Mouse (Mus musculus) embryonic facial prominence, embryonic 11.5 days (tissue): ENCODE results near the gene Olfr785. TPM values are rescaled to one million over a fixed set of nuclear protein-coding genes. Genes with fewer than 3 reads are reported as not detected.

Experiments used
- polyA plus RNA-seq: library from polyadenylated mRNA; unstranded; fragments of >200 nt; fragmentation: Nextera tagmentation; extraction: Ambion mirVana; gene quantifications from 2 replicates; pipeline ENCODE4 v1.2.1, GENCODE M21; 2014

The Olfr785 gene
- polyA plus RNA-seq, 1 experiment from 2014 or later = not detected

Other genes starting within 250 kb of the Olfr785 start
- gene Olfr771, start 240.7 kb upstream of the Olfr785 start, polyA plus RNA-seq = not detected in 2 replicates
- gene Olfr772, start 227.5 kb upstream of the Olfr785 start, polyA plus RNA-seq = not detected in 2 replicates
- gene Olfr773, start 218.0 kb upstream of the Olfr785 start, polyA plus RNA-seq = not detected in 2 replicates
- gene Olfr774, start 169.2 kb upstream of the Olfr785 start, polyA plus RNA-seq = not detected in 2 replicates
- gene Olfr775, start 157.0 kb upstream of the Olfr785 start, polyA plus RNA-seq = not detected in 2 replicates
- gene Olfr776, start 146.3 kb upstream of the Olfr785 start, polyA plus RNA-seq = not detected in 2 replicates
- gene Olfr777, start 133.9 kb upstream of the Olfr785 start, polyA plus RNA-seq = not detected in 2 replicates
- not detected in 2 replicates for gene Olfr780, start 87.3 kb upstream of the Olfr785 start, polyA plus RNA-seq
- not detected in 2 replicates for gene Olfr781, start 76.6 kb upstream of the Olfr785 start, polyA plus RNA-seq
- gene Olfr782, start 56.6 kb upstream of the Olfr785 start, polyA plus RNA-seq = not detected in 2 replicates
- gene Olfr784, start 21.3 kb upstream of the Olfr785 start, polyA plus RNA-seq = not detected in 2 replicates
- not detected in 2 replicates for gene Olfr786, start 21.9 kb downstream of the Olfr785 start, polyA plus RNA-seq
- gene Olfr787, start 56.4 kb downstream of the Olfr785 start, polyA plus RNA-seq = not detected in 2 replicates
- gene Olfr788, start 65.6 kb downstream of the Olfr785 start, polyA plus RNA-seq = not detected in 2 replicates
- gene Olfr789, start 79.3 kb downstream of the Olfr785 start, polyA plus RNA-seq = not detected in 2 replicates
- gene Olfr790, start 93.1 kb downstream of the Olfr785 start, polyA plus RNA-seq = not detected in 2 replicates
- gene Olfr791, start 116.4 kb downstream of the Olfr785 start, polyA plus RNA-seq = not detected in 2 replicates
- gene Olfr792, start 133.7 kb downstream of the Olfr785 start, polyA plus RNA-seq = not detected in 2 replicates
- gene Olfr794, start 162.2 kb downstream of the Olfr785 start, polyA plus RNA-seq = not detected in 2 replicates
- not detected in 2 replicates for gene Olfr796, start 207.1 kb downstream of the Olfr785 start, polyA plus RNA-seq
- gene Olfr798, start 222.5 kb downstream of the Olfr785 start, polyA plus RNA-seq = not detected in 2 replicates
- gene Olfr799, start 232.1 kb downstream of the Olfr785 start, polyA plus RNA-seq = not detected in 2 replicates